Mouse (Mus musculus): Measurements from ENCODE around the gene Nfib.

Nfib gene

DNA sequence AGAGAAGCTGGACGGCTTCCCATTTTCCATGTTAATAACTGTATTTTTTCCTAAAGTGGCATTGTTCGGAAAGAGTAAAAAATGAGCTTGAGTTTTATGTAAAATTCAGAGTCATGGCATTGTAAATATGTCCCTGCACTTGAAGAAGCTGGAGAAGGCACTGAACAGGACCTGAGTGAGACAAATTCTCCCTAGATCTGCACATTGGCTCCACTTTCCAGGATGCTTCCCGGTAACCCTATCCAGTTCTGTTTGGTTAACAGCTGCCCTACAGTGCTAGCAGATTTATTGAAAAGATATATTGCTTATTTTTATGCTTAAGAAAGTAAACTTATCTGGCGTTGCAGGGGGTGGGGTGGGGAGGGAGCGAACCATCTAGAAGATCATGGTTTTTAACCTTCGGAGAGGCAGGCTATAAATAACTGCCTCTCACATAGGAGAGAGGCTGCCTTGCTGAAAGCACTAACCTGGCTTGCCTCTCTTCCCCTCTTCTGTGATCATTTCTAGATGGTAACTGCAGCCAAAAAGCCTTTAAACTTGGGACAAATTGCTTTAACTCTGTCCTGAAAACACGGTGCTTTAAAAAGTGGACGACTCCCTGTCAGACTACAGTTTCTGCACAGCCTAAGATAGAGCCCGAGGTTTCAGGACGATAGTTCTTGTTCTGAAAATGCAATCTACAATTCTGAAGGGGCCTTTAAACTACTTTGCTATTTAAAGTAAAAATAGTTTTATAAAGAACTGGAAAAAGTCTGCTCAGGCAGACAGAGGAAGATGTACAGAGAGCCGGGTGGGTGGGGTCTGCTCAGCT is 394.4 kb downstream of the Nfib start:
- peak in 1 of 2 experiments; percentile 1 for DNase-seq (ENCODE audit: low spot score in 2 of 2)

DNA sequence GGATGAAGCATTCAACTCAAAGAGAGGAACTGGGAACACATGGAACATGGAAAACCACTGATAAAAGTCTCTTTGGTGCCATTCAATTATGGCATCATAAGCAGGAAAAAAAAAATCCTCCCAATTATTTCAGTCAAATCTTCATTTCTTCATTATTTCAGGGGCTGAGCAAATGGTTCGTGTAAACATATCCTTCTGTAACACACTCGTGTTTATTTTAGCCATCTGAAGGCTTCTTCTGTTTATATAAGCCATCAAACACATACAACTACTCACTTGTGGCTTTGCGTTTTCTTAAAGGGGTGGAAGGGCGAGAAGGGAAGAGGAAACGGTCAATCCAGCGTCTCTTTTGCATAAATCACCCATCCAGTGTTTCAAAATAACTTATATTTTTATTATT is 399.5 kb downstream of the Nfib start:
- DNase-seq (ENCODE audit: low spot score in 2 of 2) = no peak

DNA sequence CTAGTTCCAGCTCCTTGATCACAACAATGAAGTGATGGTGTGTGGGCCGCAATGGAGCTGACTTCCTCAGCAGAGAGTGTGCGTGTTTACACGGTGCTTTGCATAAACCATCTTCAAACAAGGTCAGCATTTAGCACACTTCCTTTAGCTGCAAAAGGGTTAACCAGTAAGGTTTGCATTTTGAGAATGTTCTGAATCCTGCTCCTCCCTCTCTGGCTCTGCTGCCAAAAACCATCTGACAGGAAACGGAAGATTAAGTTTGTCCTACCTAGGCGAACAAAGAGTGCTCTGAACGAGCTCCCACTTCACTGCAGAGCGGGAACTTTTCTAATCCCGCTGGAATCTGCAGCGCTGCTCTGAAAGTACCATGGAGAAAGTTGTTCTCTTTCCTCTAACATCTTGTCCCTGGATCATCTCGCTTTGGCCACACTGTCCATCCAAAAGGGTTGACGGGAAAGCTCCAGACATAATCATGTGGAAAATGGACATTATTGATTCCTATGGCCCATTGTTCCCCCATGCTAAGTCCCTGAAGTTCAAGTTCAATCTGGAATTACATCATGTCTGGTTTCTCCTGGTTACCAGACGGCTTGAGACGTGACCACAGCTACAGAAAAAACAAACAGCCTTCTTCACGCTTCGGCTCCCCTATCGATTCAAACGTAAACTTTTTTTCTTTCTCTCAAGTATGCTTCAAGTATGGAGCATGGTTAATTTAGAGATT is 401.2 kb downstream of the Nfib start:
- DNase-seq (ENCODE audit: low spot score in 2 of 2) = peak in 1 of 2 experiments; percentile 24

GRCm38 (mm10) chr4:82303362-82303900 is 402.1 kb downstream of the Nfib start:
- no peak for DNase-seq (ENCODE audit: low spot score in 2 of 2)

DNA sequence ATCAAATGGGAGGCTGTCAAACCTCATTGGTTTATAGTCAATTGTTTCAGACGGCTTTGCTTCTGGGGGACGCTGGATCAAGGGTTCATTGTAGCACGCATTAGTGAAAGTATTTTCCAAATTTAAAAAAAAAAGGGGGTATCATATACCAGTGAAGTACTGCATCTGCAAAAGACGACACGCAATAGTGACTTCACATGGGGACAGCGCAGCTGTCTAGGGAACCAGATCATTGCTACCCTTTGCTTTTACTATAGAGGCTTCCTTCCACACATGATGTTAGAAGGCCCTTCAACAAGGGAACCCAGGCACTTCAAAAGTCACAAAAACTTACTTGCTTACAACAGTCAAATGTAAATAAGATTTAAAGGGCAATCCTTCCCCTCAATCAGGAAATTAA is 402.6 kb downstream of the Nfib start:
- DNase-seq (ENCODE audit: low spot score in 2 of 2) = no peak

DNA sequence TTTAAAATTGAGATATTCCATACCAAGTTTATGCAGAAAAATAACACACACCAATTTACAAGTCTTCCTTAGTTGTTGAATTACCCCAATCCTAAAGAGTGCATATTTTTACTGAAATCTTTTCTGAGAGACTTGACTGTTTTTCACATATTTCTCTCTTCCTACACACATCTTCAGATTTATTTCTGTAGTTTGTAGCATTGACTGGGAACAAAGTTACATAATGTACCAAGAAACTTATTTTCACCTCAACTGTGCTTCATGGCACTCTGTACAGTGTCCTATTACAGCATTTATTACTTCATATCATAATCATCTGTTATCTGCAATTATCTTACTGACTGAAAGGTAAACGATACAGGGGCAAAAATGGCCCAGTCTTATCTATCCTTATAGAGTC is 406.9 kb downstream of the Nfib start:
- DNase-seq (ENCODE audit: low spot score in 2 of 2) = no peak

DNA sequence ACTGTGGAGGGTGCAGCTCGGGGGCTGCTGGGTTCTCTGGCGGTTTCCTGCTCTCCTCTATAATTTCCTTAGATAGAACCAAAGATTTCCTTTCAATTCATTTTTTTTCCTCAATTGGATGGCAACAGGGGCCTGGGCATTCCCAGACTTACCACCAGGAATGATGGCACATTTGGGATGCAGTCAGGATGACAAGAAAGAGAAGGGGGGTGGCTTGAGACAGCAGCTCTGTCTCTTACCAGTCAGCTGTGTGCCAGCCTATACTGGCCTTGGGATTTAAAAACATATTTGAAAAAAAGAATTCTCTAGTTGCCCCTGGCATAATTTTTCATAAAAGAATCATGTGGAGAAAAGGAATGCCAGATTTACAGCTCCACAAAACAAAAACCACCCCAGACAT is 408.0 kb downstream of the Nfib start:
- DNase-seq (ENCODE audit: low spot score in 2 of 2) = no peak

DNA sequence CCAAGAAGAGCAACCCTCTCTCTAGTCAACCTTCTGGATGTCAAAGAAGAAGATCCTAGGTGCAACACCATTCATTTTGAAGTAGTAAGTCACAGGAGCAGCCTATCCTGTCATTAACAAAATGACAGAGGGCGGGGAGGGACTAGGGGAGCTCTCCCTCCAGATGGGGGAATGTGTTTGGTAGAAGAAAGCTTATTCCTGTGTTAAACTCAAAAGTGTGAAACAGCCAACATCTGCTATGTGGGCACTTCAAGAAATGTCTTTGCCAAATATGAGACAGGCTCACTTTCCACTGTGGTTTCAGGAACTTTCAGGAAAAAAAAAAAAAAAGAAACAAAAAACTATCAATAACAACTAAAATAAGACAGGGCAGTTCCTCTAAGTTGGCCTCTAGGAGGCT is 411.5 kb downstream of the Nfib start:
- DNase-seq (ENCODE audit: low spot score in 2 of 2) = peak; percentile 41 to 59

GRCm38 (mm10) chr4:82291174-82291847 is 414.2 kb downstream of the Nfib start:
- no peak for DNase-seq (ENCODE audit: low spot score in 2 of 2)

DNA sequence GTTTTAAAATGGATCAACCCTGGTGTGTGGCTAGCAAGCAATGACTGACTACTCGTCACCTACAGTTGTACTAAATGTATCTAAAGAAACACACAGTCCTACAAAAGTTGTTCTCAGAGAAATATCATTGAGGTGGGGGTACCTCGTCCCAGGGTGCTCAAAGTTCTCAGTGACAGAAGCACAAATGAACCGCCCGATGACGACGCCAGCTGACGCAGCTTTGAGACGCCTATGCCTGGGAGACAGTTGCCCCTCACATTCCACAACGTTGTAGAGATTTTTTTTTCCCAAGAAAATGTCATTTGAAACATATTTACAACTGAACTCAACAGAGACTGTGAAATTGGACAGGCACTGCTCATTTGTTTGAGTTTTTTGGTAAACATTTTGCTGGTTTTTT is 414.9 kb downstream of the Nfib start:
- DNase-seq (ENCODE audit: low spot score in 2 of 2) = no peak

GRCm38 (mm10) chr4:82289596-82289995 is 416.0 kb downstream of the Nfib start:
- DNase-seq (ENCODE audit: low spot score in 2 of 2) = no peak

- DNase-seq (ENCODE audit: low spot score in 2 of 2) = peak; percentile 22 to 40
Measured at GRCm38 (mm10) chr4:82288138-82288537, 417.4 kb downstream of the Nfib start.

DNA sequence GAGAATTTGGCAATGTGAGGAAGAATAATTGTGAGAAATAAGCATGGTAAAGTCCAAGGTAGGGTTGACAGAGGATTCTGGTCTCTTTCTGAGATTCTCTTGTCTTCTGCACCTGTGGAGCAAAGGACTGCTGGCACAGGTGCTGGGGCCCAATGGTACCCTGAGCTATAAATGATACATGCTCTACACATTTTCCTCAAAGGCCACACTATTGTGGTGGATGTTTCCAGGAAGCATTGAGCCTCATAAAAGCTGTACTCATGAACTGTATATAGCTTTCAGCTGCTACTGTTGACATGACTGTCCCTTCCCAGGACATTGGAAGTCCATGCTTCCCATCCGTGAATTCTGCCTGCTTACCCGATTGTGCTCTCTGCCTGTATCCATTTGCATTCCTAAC is 418.1 kb downstream of the Nfib start:
- DNase-seq (ENCODE audit: low spot score in 2 of 2) = no peak

- DNase-seq (ENCODE audit: low spot score in 2 of 2) = no peak
Measured at GRCm38 (mm10) chr4:82286931-82287330, 418.6 kb downstream of the Nfib start.

- DNase-seq (ENCODE audit: low spot score in 2 of 2) = no peak
Measured at GRCm38 (mm10) chr4:82283536-82283935, 422.0 kb downstream of the Nfib start.

DNA sequence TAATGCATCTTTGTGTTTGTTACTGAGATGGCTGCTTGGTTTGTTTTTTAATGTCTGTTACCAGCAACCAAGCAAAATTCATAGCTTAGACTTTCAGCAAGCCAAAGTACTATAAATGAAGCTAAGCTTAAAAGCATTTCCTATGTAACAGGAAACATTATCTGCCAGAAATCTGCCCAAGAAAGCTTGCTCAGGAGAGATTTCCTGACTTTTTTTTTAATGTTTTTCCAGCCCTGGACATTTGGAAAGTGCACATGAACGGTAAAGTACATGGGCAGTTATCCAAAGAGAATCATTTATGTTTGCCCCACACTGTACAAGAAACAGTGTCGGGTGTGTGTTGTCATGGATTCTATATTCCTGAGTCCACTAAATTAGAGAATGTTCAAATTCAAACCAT is 429.6 kb downstream of the Nfib start:
- no peak for DNase-seq (ENCODE audit: low spot score in 2 of 2)

DNA sequence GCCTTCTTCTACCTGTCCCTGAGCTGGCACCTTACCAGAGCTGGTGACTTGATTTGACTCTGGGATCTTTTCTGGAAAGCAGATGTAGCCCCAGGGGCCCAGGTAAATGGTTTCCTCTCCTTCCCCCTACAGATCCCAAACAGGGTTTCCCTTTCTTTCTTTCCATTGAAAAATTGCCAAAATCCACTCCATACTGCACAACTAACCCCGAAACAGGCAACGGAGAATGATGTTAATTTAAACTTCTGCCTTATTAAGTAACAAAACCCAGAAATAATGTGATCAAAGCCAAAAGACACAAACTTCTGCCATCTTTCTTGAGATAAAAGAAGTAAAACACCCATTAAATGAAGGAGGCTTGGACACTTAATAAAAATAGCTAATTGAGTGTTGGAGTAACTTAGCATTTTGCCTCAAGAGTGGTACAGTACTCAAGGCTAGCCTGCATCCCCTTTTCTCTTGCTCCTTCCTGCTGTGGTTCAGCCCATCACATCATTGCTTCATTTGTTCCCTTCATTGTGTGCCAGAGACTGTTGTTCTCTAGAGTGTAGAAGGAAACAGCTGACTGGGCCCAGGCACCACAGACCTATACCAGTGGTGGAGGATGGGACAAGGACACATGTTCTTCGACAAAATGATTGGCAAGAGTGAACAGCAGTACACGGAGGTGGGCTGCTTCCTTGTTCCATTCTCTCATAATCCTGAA is 432.3 kb downstream of the Nfib start:
- DNase-seq (ENCODE audit: low spot score in 2 of 2) = no peak

- DNase-seq (ENCODE audit: low spot score in 2 of 2) = no peak
Measured at GRCm38 (mm10) chr4:82272099-82272498, 433.5 kb downstream of the Nfib start.

GRCm38 (mm10) chr4:82271547-82271946 is 434.0 kb downstream of the Nfib start:
- DNase-seq (ENCODE audit: low spot score in 2 of 2) = no peak

DNA sequence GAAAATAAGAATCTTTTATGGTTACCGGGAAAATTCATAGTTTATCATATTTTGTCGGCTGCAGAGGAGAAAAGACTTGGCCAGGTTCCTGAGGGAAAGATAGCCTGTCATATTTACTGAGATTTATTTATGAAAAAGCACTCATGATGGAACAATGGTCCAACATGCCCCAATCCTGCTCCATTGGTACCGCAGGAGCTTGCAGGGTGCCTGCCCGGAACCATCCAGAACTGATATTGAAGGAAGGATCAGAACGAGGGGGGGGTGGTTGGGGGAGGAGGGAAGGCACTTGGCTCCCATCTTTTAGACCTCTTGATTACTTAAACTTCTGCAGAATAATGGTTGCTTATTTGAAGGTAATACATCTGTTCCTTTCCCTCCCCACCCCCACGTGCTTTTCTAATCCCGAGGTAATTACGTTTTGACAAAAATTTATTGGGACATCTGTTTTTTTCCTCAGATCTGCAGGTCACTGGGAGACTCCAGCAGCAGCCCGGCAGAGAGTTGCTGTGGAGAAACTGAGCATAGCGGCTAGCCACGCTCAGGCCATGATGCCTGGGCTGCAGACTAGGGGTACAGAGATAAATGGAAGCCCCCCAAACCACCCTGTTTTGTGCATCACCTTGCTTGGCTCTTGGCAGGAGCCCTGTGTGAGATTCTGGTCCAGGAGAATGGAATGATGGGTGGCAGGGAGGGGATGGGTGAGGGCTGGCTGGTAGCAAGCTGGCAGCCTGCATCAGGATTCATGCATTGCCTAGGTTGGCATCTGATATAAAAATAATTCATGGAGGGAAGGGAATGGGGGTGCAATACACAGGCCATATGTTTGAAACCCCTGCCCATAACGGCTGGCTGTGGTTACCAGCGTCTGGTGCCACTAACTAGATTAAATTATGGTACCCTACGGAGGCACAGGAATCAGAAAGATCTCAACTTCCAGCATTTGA is 437.4 kb downstream of the Nfib start:
- DNase-seq (ENCODE audit: low spot score in 2 of 2) = no peak
